Comparison of ENCODE assay signal across 1 mouse cellular context in genomic region chr7:141471236-141471635, GRCm38 (mm10).
TF ChIP-seq lines count a peak whose summit lies in the region.

No protein-coding gene starts in this region.

TF ChIP-seq in CH12.LX, 34 proteins besides CTCF, POLR2A, EP300 and RAD21:
- TF ChIP-seq MAZ (IDR thresholded peaks at IDR 0.05; ENCODE audit: low read depth, low read length) (no peak), SIN3A (IDR thresholded peaks at IDR 0.05; ENCODE audit: low read length) (no peak), POLR2AphosphoS2 (IDR thresholded peaks at IDR 0.05; ENCODE audit: low read depth, low read length) (peak; percentile 80; the same call in 1 of the 2 replicates)
